Mouse (Mus musculus) adrenal gland, adult 8-10 months (tissue): ENCODE measurements around the gene Gtpbp10. TPM values are rescaled to one million over a fixed set of nuclear protein-coding genes. Genes with fewer than 3 reads are reported as not detected.
A peak's percentile ranks its signal among the peaks of the same experiment; 100 is the strongest.

Source experiments
- DNase-seq: peaks from one replicate; pipeline ENCODE4 v3.0.0; 2022
- total RNA-seq, 4 experiments: library from RNA; stranded (reverse); gene quantifications; 2 replicates each; pipeline ENCODE4 v1.2.4; 2022

Gtpbp10 gene
- 10 to 100 TPM; 12.9 to 19.4 (median 15.4) TPM for total RNA-seq

DNA sequence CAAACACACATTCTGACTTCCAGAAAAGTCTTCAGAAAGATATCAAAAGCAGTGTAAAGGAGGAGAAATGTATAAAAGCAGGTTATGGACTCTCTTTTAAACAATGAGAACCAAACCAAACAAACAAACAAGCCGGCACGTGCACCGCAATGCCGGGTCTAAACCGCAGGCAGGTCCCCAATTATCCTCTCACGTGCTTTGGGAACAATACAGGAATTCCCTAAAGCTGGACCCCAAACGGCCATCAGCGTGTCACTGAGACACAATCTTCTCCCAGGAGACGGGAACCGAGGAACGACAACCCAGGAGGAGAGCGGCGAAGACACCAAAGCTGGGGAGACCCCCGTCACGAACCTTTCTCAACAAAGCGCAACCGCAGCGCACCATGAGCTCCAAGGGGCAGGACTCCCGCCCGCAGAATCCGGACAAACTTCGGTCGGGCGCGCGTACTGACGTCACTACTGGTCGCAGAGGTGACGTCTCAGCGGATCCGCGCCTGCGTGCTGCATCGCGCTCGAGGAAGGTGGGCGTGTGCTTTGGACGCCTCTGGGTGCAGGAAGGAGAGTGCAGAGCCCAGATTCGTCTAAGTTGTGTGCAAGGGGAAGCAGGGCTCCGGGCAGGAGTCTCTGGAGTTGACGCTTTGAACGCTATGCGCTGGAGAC is at the start of gene Gtpbp10:
Gtpbp10 (minus strand) TSS at position 460 of the 662 bp plus-strand sequence.
- DNase-seq, result peak; percentile 87

DNA sequence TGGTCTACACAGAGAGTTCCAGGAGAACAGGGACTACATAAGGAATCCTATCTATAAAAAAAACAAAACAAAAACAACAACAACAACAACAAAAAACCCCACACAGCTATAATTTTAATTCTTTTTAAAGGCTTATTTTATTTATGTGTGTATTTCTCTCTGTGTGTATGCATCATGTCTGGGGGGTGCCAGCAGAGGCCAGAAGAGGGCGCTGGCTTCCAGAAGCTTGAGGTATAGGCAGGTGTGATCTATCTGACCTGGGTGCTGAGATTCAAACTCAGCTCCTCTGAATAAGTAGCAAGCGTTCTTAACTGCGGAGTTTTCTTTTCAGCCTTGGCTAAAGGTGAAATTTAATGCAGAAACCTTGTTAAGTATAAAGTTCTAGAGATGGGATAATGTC is 28.3 kb upstream of the Gtpbp10 start:
- no peak for DNase-seq

- DNase-seq, result no peak
Observed at GRCm38 (mm10) chr5:5573749-5574317, 14.5 kb upstream of the Gtpbp10 start, which contains the start of gene Gm8773. Gene Gm8773, plus strand, starts transcription at chr5:5573799.

- DNase-seq, result no peak
Observed at GRCm38 (mm10) chr5:5562435-5562834, 3.1 kb upstream of the Gtpbp10 start.

DNA sequence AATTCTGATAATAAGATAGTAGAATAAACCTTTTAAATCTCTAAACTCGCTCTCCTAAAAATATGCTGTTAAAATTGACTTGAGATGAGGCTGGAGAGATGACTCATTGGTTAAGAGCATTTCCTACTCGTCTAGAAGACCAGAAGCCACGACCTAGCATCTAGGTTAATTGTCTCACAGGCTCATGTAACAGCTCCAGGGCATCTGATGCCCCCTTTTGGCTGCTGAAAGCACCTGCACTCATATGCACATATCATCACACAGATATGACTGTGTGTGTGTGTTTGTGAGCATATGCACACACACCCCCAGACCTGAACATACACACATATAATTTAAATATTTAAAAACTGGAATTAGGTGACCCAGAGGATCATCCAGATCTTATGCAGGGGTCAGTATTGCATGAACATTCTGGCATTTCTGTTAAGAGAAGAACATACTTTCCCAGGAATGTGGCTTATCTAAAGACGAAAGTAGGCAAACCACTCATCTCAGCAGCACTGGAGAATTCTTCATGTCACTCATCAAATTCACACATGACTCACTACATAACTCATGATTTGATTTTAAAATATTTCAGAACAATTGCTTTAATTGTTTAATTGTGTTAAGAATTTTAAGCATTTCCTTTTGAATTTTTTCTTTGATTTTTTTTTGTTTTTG is 1.8 kb upstream of the Gtpbp10 start:
- DNase-seq, result no peak

- DNase-seq, result no peak
Observed at GRCm38 (mm10) chr5:5559798-5560197, 460 bp upstream of the Gtpbp10 start.

- DNase-seq, result no peak
Observed at GRCm38 (mm10) chr5:5551110-5551509, 8.2 kb downstream of the Gtpbp10 start.

- DNase-seq, result no peak
Observed at GRCm38 (mm10) chr5:5540385-5540784, 19.0 kb downstream of the Gtpbp10 start.

DNA sequence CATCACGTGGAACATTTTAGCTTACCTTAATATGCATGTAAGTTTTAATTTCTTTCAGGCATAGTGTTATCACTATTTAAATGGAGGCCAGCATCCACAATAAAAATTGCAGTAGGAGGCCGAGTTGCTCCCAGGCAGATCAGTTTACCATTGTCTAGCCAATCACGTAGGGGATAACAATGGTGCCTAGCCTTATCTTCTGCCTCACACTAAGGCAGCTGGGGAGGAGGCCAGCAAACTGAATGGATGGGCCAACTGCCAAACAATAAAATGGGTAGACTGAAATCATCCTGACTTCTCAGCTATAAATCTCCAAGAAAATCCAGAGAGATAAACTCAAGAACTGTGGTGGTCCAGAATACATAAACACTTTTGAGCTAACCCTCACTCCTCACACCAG is 19.6 kb downstream of the Gtpbp10 start:
- DNase-seq, result no peak

- no peak for DNase-seq
Observed at GRCm38 (mm10) chr5:5536131-5536530, 23.2 kb downstream of the Gtpbp10 start.

DNA sequence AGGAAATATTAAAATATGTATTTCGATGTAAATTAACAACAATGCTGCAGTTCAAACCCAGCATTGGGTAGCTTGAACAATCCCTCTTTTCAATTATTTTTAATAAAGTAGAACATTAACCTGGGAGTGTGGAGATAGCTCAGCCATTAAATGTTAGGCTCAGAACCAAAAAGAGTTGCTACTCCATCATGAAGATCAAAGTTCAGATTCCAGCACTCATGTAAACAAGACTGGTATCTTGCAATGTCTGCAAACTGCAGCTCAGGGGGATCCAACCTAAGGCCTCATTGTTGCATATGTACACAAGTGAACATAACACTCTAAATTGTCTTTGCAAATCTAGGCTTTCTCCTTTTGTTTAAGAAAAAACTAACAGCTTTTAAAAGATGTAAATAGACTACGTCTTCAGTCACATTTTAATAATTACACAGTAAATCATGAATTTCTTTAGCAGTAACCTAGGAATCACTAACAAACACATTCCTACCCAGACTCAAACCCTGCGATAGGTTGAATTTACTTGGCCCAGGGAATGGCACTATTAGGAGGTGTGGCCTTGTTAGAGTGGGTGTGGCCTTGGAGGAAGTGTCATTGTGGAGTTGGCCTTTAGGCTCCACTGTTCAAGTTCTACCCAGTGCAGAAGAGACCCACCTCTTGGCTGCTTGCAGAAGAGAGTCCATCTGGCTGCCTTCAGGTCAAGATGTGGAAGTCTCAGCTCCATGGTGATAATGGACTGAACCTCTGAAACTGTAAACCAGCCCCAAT is 25.5 kb downstream of the Gtpbp10 start:
- no peak for DNase-seq

DNA sequence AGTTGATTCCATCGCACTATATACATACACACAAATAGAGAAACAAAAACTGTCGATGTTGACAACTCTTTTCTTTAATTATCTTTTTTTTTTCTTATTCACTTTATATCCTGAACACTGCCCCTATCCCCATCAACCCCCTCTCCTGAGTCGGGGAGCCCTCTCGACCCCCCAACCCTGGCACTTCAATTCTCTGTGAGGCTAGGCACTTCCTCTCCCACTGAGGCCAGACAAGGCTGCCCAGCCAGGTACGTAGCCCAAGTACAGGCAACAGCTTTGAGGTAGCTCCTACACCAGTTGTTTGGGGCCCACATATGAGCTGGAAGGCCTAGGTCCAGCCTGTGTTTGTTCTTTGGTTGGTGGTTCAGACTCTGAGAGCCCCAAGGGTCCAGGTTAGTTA is 43.9 kb downstream of the Gtpbp10 start:
- no peak for DNase-seq

DNA sequence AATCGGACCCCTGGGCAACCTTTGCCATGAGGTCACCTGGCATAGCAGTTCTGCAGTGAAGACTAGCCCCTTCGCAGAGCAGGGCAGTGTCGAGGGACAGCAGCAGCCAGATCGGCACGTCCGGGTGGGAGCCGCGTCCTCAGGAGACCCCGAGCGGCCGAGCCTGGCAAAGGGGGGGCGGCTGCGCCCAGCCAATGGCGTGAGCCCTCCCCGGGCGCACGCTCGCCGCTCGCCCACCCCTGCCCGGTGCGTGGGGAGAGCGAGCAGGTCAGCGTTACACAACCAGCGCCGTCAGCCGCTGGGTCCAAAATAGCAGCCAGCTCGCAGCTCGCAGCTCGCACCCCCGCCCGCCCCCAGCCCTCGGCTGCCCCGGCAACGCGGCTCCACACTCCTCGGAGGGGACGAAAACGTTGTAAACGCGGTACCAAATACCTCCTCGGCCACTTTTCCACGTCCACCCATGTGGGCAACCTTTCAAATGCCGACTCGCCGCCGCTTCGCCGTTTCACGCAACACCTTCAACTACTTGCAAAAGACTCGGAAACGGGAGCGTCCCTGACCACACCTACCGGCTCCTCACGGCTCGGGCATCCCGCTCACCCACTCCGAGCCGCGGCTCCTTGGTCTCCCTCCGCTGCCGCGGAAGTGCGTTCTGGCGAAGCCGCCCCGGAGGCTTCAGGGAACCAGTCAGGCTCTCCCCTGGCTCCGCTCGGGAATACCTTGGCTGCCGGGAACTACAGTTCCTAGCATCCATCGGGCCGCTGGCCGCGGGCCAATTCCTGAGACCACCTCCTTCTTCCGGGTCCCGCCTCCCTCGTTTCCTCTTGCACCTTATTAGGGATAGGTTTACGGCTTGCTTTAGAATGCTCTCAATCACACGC is 44.9 kb downstream of the Gtpbp10 start, which contains the start of gene Cldn12:
Cldn12 (minus strand) TSS at position 763 of the 881 bp plus-strand sequence.
- peak; percentile 95 for DNase-seq

GRCm38 (mm10) chr5:5511401-5511800 is 47.9 kb downstream of the Gtpbp10 start:
- no peak for DNase-seq

GRCm38 (mm10) chr5:5510989-5511388 is 48.3 kb downstream of the Gtpbp10 start:
- DNase-seq, result no peak

GRCm38 (mm10) chr5:5510304-5510887 is 48.9 kb downstream of the Gtpbp10 start:
- DNase-seq, result no peak

GRCm38 (mm10) chr5:5508231-5508630 is 51.1 kb downstream of the Gtpbp10 start:
- no peak for DNase-seq

DNA sequence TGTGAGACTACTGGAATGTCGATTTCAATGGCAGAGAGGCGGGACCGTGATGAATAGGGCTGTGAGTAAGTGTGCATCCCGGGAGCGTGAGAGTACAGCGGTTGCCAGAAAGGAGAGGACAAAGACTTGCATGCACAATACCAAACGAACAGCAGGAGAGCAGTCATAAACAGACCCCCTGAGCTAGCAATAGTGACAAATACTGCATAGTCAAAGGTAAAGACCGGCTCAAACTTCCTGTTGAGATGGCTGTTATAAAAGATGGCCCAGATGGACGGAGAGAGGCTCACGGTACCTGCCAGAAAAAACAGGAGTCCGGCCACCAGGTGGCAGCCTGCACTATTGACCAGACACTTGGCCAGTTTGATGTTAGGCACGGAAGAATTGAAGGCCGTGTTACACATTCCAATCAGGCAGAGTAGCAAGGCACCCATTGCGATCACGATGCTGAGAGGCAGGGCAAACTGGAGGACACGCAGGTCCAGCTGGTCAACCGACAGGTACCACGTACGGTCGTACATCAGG is 51.6 kb downstream of the Gtpbp10 start:
- DNase-seq, result peak; percentile 28

DNA sequence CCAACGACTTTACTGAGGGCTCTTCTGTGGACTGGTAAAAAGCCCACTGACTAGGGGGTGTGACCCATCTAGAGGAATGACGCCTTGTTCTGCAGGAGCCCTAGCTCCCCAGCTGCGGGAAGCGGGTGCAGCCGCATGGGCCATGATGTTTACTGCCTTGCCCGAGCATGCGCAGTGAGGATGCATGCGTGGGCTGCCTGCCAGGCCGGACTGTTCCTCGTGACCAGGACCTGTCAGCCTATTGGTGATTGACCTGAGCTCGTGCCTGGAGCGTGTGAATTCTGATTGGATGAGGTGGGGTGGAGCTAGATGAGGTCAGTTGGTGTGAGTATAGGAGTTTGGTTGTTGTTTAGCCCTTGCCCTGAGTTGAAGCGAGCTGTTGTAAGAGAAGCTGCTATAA is 54.9 kb downstream of the Gtpbp10 start:
- DNase-seq, result no peak

DNA sequence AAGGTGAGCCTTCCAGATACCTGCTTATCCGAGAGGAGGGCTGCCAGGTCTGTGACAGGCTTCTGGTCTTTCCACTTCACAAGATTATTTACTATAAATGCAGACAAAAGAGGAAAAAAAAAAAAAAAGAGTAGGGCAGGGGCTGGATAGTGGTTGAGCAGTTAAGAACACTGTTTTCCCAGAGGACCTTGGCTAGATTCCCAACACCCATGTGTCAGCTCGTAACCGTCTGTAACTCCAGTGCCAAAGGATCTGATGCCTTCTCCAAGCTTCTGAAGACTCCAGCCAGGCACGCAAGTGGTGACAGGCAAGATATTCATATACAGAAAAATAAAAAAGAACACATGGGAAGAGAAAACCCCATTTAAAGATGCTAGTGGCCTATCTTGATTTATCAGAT is 56.0 kb downstream of the Gtpbp10 start:
- DNase-seq, result no peak

DNA sequence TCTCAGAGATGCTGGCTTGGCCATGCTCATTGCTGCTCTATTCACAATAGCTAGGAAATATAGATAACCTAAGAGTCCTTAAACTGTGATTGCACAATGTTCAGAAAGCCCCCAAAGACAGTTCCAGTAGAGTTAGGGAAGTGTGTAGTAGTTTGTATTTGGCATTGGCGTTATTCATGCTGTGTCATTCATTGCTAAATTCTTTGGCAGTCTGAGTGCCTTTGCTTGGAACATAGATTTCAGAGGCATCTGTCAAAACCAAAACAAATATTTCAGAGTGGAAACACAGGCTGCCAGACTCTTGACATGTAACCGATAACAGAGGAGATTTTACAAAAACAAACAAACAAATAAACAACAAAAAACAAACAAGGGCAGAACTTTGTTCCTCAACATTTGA is 57.8 kb downstream of the Gtpbp10 start:
- DNase-seq, result no peak
